Mouse (Mus musculus) stomach, postnatal 0 days (tissue): ENCODE measurements around the gene Tomm7. TPM values are rescaled to one million over a fixed set of nuclear protein-coding genes. Genes with fewer than 3 reads are reported as not detected.

Source experiments
- ATAC-seq: fragments of 200-750 bp; cut with Nextera tagmentation; 2 replicates; pipeline ENCODE4 v1.8.0; 2017; ENCODE audit not compliant: low FRiP score, low TSS enrichment
- DNase-seq: peaks from one replicate; pipeline ENCODE4 v3.0.0-alpha.2; 2016; ENCODE audit warnings: low spot score
- H3K27ac ChIP-seq: fragments of 300-500 bp; sonication (generic); replicated peaks from 2 replicates; pipeline ENCODE4 v1.5.1; 2014; ENCODE audit warnings: mild to moderate bottlenecking, control low read depth
- H3K27me3 ChIP-seq: fragments of 300-500 bp; sonication (generic); 2 replicates; pipeline ENCODE4 v1.6.1; 2014; ENCODE audit warnings: low read length; ENCODE audit not compliant: control insufficient read depth, insufficient read depth
- H3K36me3 ChIP-seq: fragments of 300-500 bp; sonication (generic); 2 replicates; pipeline ENCODE4 v1.6.1; 2014; ENCODE audit warnings: low read length, mixed read lengths; ENCODE audit not compliant: control insufficient read depth, insufficient read depth
- H3K4me1 ChIP-seq: fragments of 300-500 bp; sonication (generic); replicated peaks from 2 replicates; pipeline ENCODE4 v1.6.1; 2014; ENCODE audit warnings: antibody characterized with exemption; ENCODE audit not compliant: control insufficient read depth, insufficient read depth
- H3K4me2 ChIP-seq: fragments of 300-500 bp; sonication (generic); replicated peaks from 2 replicates; pipeline ENCODE4 v1.6.1; 2014; ENCODE audit warnings: low read depth, mild to moderate bottlenecking, control low read depth, moderate library complexity
- H3K4me3 ChIP-seq: fragments of 300-500 bp; sonication (generic); 2 replicates; pipeline ENCODE4 v1.5.1; 2014; ENCODE audit warnings: low read depth, low read length, control low read depth
- H3K9ac ChIP-seq: fragments of 300-500 bp; sonication (generic); 2 replicates; pipeline ENCODE4 v1.6.1; 2014; ENCODE audit warnings: mild to moderate bottlenecking, low read length, control low read depth, mixed read lengths
- H3K9me3 ChIP-seq: fragments of 300-500 bp; sonication (generic); 2 replicates; pipeline ENCODE4 v1.6.1; 2016; ENCODE audit warnings: low read length; ENCODE audit not compliant: control insufficient read depth
- CTCF ChIP-seq: IDR thresholded peaks from 2 replicates; pipeline ENCODE4 v1.5.1; 2016; ENCODE audit warnings: antibody characterized with exemption, low read depth, mild to moderate bottlenecking, moderate library complexity
- EP300 ChIP-seq: optimal IDR thresholded peaks from 2 replicates; pipeline ENCODE3; 2016; ENCODE audit warnings: antibody characterized with exemption
- WGBS: fragments of 180-500 bp; shearing (Covaris S2); extraction: QIAGEN DNeasy Blood & Tissue Kit; methylation state at CpG from one replicate; pipeline ENCODE4 v1.1.7; 2014; 5-methylcytosine and 5-hydroxymethylcytosine counted together
- polyA plus RNA-seq: library from polyadenylated mRNA; unstranded; fragments of >200 nt; fragmentation: Nextera tagmentation; extraction: Ambion mirVana; gene quantifications from 2 replicates; pipeline ENCODE4 v1.2.1, GENCODE M21; 2015

Tomm7 gene
- polyA plus RNA-seq, 1 experiment from 2014 or later: 117 TPM

GRCm38 (mm10) chr5:23824171-23824733 lies 19.7 kb downstream of the Tomm7 start:
- 71% methylated on average over 8 of the region's 8 CpGs for WGBS
- Histone ChIP-seq H3K27ac (no peak overlapping the region), H3K9me3 (no peaks in the 10 kb centered on the region), H3K9ac (no peak overlapping the region), H3K36me3 (peaks cover 1% of the 10 kb centered on the region; the same call in 1 of the 2 replicates), H3K27me3 (no peaks in the 10 kb centered on the region), H3K4me2 (no peak overlapping the region), H3K4me3 (no peak overlapping the region), H3K4me1 (no peaks in the 10 kb centered on the region)
- no peak for TF ChIP-seq EP300
- TF ChIP-seq CTCF: no peak
- ATAC-seq (no peak), DNase-seq (no peak)

- H3K4me1 ChIP-seq: no peaks in the 10 kb centered on the region
- no peaks in the 10 kb centered on the region for H3K9me3 ChIP-seq
- H3K36me3 ChIP-seq: peaks cover 8% of the 10 kb centered on the region
- no peak overlapping the region for H3K9ac ChIP-seq
- no peak for ATAC-seq
- H3K4me3 ChIP-seq: no peak overlapping the region
- DNase-seq: no peak
- TF ChIP-seq CTCF: no peak
- TF ChIP-seq EP300: no peak
- no peaks in the 10 kb centered on the region for H3K27me3 ChIP-seq
- 63% methylated on average over 11 of the region's 11 CpGs for WGBS
- no peak overlapping the region for H3K4me2 ChIP-seq
- no peak overlapping the region for H3K27ac ChIP-seq
These were observed 21.7 kb downstream of the Tomm7 start for GRCm38 (mm10) chr5:23822306-23822705.

GRCm38 (mm10) chr5:23816681-23817080 lies 27.3 kb downstream of the Tomm7 start:
- TF ChIP-seq CTCF (no peak), EP300 (no peak)
- H3K9ac ChIP-seq: no peak overlapping the region
- no peaks in the 10 kb centered on the region for H3K9me3 ChIP-seq
- H3K27me3 ChIP-seq: no peaks in the 10 kb centered on the region
- peaks cover 38% of the 10 kb centered on the region for H3K36me3 ChIP-seq
- no peak for ATAC-seq
- no peak overlapping the region for H3K27ac ChIP-seq
- H3K4me2 ChIP-seq: no peak overlapping the region
- H3K4me1 ChIP-seq: no peaks in the 10 kb centered on the region
- 88% methylated on average over 15 of the region's 15 CpGs for WGBS
- H3K4me3 ChIP-seq: no peak overlapping the region
- no peak for DNase-seq

GRCm38 (mm10) chr5:23814841-23815240 lies 29.1 kb downstream of the Tomm7 start:
- Histone ChIP-seq H3K9ac (no peak overlapping the region), H3K27ac (no peak overlapping the region), H3K4me3 (no peak overlapping the region), H3K36me3 (peaks cover 48% of the 10 kb centered on the region), H3K9me3 (no peaks in the 10 kb centered on the region), H3K4me2 (no peak overlapping the region), H3K4me1 (no peaks in the 10 kb centered on the region), H3K27me3 (no peaks in the 10 kb centered on the region)
- 90% methylated on average over 5 of the region's 5 CpGs for WGBS
- DNase-seq: no peak
- ATAC-seq: no peak
- TF ChIP-seq CTCF (no peak), EP300 (no peak)

GRCm38 (mm10) chr5:23792726-23793125 lies 51.2 kb downstream of the Tomm7 start:
- Histone ChIP-seq H3K27me3 (no peaks in the 10 kb centered on the region), H3K9ac (no peak overlapping the region)
- DNase-seq: no peak

GRCm38 (mm10) chr5:23789078-23789612 lies 54.8 kb downstream of the Tomm7 start:
- no peak overlapping the region for H3K27ac ChIP-seq
- WGBS: 68% methylated on average over 4 of the region's 4 CpGs
- DNase-seq: peak; percentile 25
- H3K4me3 ChIP-seq: no peak overlapping the region
- TF ChIP-seq CTCF: peak; percentile 31; the same call in 1 of the 2 replicates
- TF ChIP-seq EP300: no peak
- H3K4me2 ChIP-seq: no peak overlapping the region
- no peak overlapping the region for H3K9ac ChIP-seq
- ATAC-seq: peak; percentile 53
- H3K36me3 ChIP-seq: peaks cover 2% of the 10 kb centered on the region; the same call in 1 of the 2 replicates
- H3K27me3 ChIP-seq: no peaks in the 10 kb centered on the region
- H3K9me3 ChIP-seq: no peaks in the 10 kb centered on the region
- no peaks in the 10 kb centered on the region for H3K4me1 ChIP-seq

More at GRCm38 (mm10) chr5:23792726-23793125, 51.2 kb downstream of the Tomm7 start:
- H3K4me3 ChIP-seq: no peak overlapping the region
- H3K4me1 ChIP-seq: no peaks in the 10 kb centered on the region
- peaks cover 6% of the 10 kb centered on the region; the same call in 1 of the 2 replicates for H3K36me3 ChIP-seq
- no peak overlapping the region for H3K27ac ChIP-seq
- TF ChIP-seq EP300 (no peak), CTCF (no peak)
- H3K4me2 ChIP-seq: no peak overlapping the region
- 76% methylated on average over 2 of the region's 2 CpGs for WGBS
- H3K9me3 ChIP-seq: no peaks in the 10 kb centered on the region
- no peak for ATAC-seq

Other genes starting within 250 kb of the Tomm7 start
- 27.1 and 27.4 TPM in 2 replicates for gene Srpk2, start 159.5 kb downstream of the Tomm7 start, polyA plus RNA-seq
- gene Pus7, start 60.5 kb downstream of the Tomm7 start, polyA plus RNA-seq: 13.5 and 13.8 TPM in 2 replicates
- 28.9 and 30.0 TPM in 2 replicates for gene Rint1, start 56.5 kb downstream of the Tomm7 start, polyA plus RNA-seq
- 4.9 and 5.0 TPM in 2 replicates for gene Fam126a, start 186.5 kb upstream of the Tomm7 start, polyA plus RNA-seq